Mouse (Mus musculus): ENCODE data around the gene Nek5.

GRCm38 (mm10) chr8:22134750-22135135, 9.9 kb upstream of the Nek5 start:
- no peak for TF ChIP-seq CTCF (conservative IDR thresholded peaks at IDR 0.05; ENCODE audit: low read length)
- TF ChIP-seq NANOG (IDR thresholded peaks at IDR 0.05; ENCODE audit: borderline replicate concordance, low read length), result no peak
